Mouse (Mus musculus) cerebellum, adult 2 months (tissue): ENCODE results near the gene Sdhaf4. TPM values are rescaled to one million over a fixed set of nuclear protein-coding genes. Genes with fewer than 3 reads are reported as not detected.

Experiments
- DNase-seq, 2 experiments: peaks; one replicate each; pipeline ENCODE4 v3.0.0; 2021
- H3K27ac ChIP-seq: fragments of 200-500 bp; 2 replicates; pipeline ENCODE4 v1.5.1; 2012; ENCODE audit warnings: low read length, control low read depth, inconsistent platforms; ENCODE audit not compliant: insufficient read depth
- H3K27me3 ChIP-seq: fragments of 200-500 bp; 2 replicates; pipeline ENCODE4 v1.6.1; 2012; ENCODE audit warnings: inconsistent platforms, mild to moderate bottlenecking, low read length, moderate library complexity; ENCODE audit not compliant: control insufficient read depth, insufficient read depth
- H3K4me1 ChIP-seq: fragments of 200-500 bp; 2 replicates; pipeline ENCODE4 v1.6.1; 2011; ENCODE audit warnings: low read length; ENCODE audit not compliant: control insufficient read depth, insufficient read depth
- H3K4me3 ChIP-seq: fragments of 200-500 bp; replicated peaks from 2 replicates; pipeline ENCODE3; 2011; ENCODE audit warnings: mild to moderate bottlenecking, low read depth, low read length, control low read depth; ENCODE audit not compliant: insufficient read depth
- CTCF ChIP-seq: fragments of 200-500 bp; IDR thresholded peaks from 2 replicates; pipeline ENCODE4 v1.5.1; 2011; ENCODE audit warnings: low read depth, mild to moderate bottlenecking, control low read depth, low read length, moderate library complexity, borderline replicate concordance; ENCODE audit not compliant: insufficient read depth
- POLR2A ChIP-seq: fragments of 200-500 bp; IDR thresholded peaks from 2 replicates; pipeline ENCODE4 v1.6.1; 2011; ENCODE audit warnings: low read length, control low read depth, borderline replicate concordance; ENCODE audit not compliant: insufficient read depth
- WGBS: fragments of 180-500 bp; shearing (Covaris S2); methylation state at CpG from one replicate; pipeline ENCODE4 v1.1.7; 2018; 5-methylcytosine and 5-hydroxymethylcytosine counted together
- polyA plus RNA-seq: library from polyadenylated mRNA; depleted of rRNA; stranded (reverse); fragments of >200 nt; gene quantifications from 2 replicates; pipeline ENCODE4 v1.2.3, GENCODE M21; 2012; rRNA removed

Gene Sdhaf4
- 67.5 and 67.8 TPM in 2 replicates for polyA plus RNA-seq

DNA sequence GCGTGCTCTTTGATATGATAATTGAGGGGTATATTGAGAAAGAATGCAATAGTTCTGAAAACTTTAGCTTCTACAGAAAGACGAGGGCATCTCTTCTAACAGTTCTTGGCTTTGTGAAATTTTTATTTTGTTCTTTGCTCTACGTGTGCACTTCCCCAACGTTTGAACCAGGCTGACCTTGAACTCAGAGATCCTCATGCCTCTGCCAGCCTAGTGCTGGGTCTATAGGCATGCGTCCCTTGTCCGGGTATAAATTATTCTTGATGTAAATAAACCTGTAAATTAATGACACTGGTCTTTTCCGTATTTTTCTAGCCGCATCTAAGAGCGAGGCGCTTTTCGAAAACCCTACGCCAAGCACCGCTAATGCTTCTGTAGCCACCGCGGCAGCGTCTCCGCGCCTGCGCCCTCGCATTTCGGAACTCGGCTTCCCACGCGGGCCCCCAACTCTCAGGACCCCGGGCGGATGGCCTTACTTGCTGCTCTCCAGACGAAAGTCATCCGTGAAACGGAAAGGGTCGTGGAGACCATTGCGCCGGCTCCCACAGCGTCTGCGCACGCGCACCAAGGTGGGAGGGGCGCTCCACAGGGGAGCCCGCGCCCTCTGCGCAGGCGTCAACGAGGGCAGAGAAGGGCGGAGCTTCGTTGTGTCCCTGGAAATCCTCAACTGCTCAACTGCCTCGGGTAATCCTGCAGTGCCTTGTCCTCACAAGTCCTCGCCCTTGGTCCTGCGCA is at the start of gene Sdhaf4:
TSS of gene Sdhaf4 (minus strand) at position 587 of the 735 bp plus-strand sequence.
- Histone ChIP-seq H3K4me3 (peak within 1 kb of the TSS; percentile 61), H3K27ac (peak within 1 kb of the TSS; percentile 49)
- 2% methylated on average over 47 of the region's 47 CpGs for WGBS

DNA sequence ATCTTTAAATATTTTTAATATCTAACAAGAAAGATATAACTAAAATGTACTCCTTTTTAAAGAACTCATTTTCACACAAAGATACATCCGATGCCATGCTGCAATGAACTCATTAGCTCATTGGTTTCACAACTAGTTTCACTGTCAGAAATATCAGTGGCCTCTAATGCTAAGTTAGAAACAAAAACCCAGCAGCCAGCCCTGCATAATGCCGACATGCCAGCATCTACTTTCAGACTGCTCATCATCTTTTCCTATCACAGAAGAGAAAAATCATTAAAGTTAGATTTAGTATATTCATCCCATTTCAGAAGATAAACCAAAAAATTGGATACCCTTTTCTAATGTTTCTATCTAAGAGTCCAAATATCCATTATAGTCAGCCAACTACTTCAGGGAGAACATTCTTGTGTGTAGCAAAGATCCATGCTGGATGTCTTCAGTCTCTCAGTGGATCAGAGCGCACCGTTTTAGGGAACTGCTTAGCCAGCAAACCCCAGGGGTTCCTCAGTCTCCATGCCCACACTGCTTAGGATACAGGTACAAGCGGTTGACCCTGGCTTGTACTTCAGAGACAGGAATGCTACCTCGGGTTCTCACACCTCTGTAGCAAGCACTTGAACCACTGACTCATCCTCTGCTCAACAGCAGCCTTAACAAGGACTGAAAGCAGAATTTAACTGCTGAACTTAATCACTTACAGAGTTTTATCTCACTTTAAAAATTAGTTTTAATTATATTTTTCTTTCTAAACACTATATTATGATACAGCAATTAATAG is 41.5 kb upstream of the Sdhaf4 start:
- WGBS = 38% methylated on average over 6 of the region's 6 CpGs

More for the DNA sequence above, at the start of gene Sdhaf4:
- peak; percentile 88 to 94 for DNase-seq
- Histone ChIP-seq H3K4me1 (no peaks in the 10 kb centered on the region), H3K27me3 (no peaks in the 10 kb centered on the region)
- TF ChIP-seq CTCF (no peak), POLR2A (peak; percentile 93; the same call in 1 of the 2 replicates)

GRCm38 (mm10) chr1:24045627-24046026 is 40.2 kb upstream of the Sdhaf4 start:
- WGBS = 39% methylated on average over 5 of the region's 5 CpGs
- Histone ChIP-seq H3K4me1 (no peaks in the 10 kb centered on the region), H3K4me3 (no peak overlapping the region), H3K27ac (no peak overlapping the region), H3K27me3 (no peaks in the 10 kb centered on the region)
- no peak for DNase-seq
- TF ChIP-seq POLR2A = no peak
- no peak for TF ChIP-seq CTCF

More for the DNA sequence above, 41.5 kb upstream of the Sdhaf4 start:
- H3K27ac ChIP-seq = no peak overlapping the region
- H3K4me3 ChIP-seq = no peak overlapping the region
- DNase-seq = peak in 1 of 2 experiments; percentile 20
- no peak for TF ChIP-seq CTCF
- TF ChIP-seq POLR2A = no peak
- H3K4me1 ChIP-seq = no peaks in the 10 kb centered on the region
- H3K27me3 ChIP-seq = no peaks in the 10 kb centered on the region

- TF ChIP-seq CTCF (no peak), POLR2A (no peak)
- Histone ChIP-seq H3K27me3 (no peaks in the 10 kb centered on the region), H3K4me1 (no peaks in the 10 kb centered on the region), H3K4me3 (no peak overlapping the region), H3K27ac (no peak overlapping the region)
- no peak for DNase-seq
- WGBS = 48% methylated on average over 5 of the region's 5 CpGs
Observed at GRCm38 (mm10) chr1:24043007-24043406, 37.6 kb upstream of the Sdhaf4 start.

GRCm38 (mm10) chr1:24033759-24034423 is 28.4 kb upstream of the Sdhaf4 start:
- no peak overlapping the region for H3K4me3 ChIP-seq
- no peaks in the 10 kb centered on the region for H3K4me1 ChIP-seq
- TF ChIP-seq CTCF (no peak), POLR2A (no peak)
- 95% methylated on average over 2 of the region's 2 CpGs for WGBS
- H3K27ac ChIP-seq = no peak overlapping the region
- DNase-seq = no peak
- no peaks in the 10 kb centered on the region for H3K27me3 ChIP-seq

- Histone ChIP-seq H3K4me1 (no peaks in the 10 kb centered on the region), H3K27ac (no peak overlapping the region), H3K4me3 (no peak overlapping the region), H3K27me3 (no peaks in the 10 kb centered on the region)
- WGBS = 79% methylated on average over 6 of the region's 6 CpGs
- TF ChIP-seq CTCF (no peak), POLR2A (no peak)
- DNase-seq = no peak
Observed at GRCm38 (mm10) chr1:24010821-24011220, 5.4 kb upstream of the Sdhaf4 start.

- H3K4me3 ChIP-seq = no peak overlapping the region
- no peak for TF ChIP-seq CTCF
- TF ChIP-seq POLR2A = no peak
- 68% methylated on average over 6 of the region's 6 CpGs for WGBS
Observed at GRCm38 (mm10) chr1:24010016-24010415, 4.6 kb upstream of the Sdhaf4 start.

More at GRCm38 (mm10) chr1:24010016-24010415, 4.6 kb upstream of the Sdhaf4 start:
- Histone ChIP-seq H3K27me3 (no peaks in the 10 kb centered on the region), H3K27ac (no peak overlapping the region), H3K4me1 (no peaks in the 10 kb centered on the region)
- DNase-seq = no peak
